Mouse (Mus musculus): Measurements from ENCODE around the gene Olfr481. TPM values are rescaled to one million over a fixed set of nuclear protein-coding genes. Genes with fewer than 3 reads are reported as not detected.

Gene Olfr481
- polyA plus RNA-seq (2012; rRNA removed), result not detected in 2 replicates

- Histone ChIP-seq H3K4me1 (ENCODE audit: control insufficient read depth, insufficient read depth, insufficient read length) (no peaks in the 10 kb centered on the region), H3K36me3 (ENCODE audit: control insufficient read depth, insufficient read depth, low read length) (no peaks in the 10 kb centered on the region), H3K27me3 (ENCODE audit: control insufficient read depth, insufficient read depth, low read length) (no peaks in the 10 kb centered on the region), H3K4me3 (ENCODE audit: extremely low read depth, insufficient read depth, insufficient read length) (no peak within 1 kb of the TSS), H3K27ac (ENCODE audit: insufficient read depth, low read length) (no peak within 1 kb of the TSS)
- DNase-seq (ENCODE audit: low read depth in 1 of 2, low spot score in 2 of 2), result no peak
- TF ChIP-seq POLR2A (IDR thresholded peaks at IDR 0.05; ENCODE audit: low read depth, low read length), result no peak
- no peak for TF ChIP-seq CTCF (IDR thresholded peaks at IDR 0.05; ENCODE audit: extremely low read depth, insufficient read depth, insufficient read length, insufficient replicate concordance)
Observed at GRCm38 (mm10) chr7:108079555-108079954, at the start of gene Olfr481. Gene Olfr481, plus strand, starts transcription at chr7:108079855.

DNA sequence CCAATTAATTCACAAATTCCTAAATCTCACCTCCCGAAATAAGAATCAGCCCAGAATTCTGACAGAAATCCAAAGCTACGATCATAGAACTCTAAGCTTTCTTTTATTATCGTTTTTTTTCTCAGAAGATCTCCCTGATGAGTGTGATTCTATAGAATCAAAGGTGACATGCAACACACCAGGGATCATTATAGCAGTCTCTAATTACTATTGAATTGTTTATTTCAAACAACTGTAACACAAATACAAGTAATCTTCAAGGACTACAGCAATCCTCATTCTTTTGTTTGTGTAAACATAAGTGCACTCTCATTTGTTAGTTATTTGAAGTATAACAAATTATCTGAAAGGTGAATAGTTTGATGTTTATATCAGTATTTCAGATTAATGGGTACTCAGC, 45.8 kb upstream of the Olfr481 start, which contains the start of gene Olfr478:
Gene Olfr478 (minus strand): TSS at position 101 of the 400 bp plus-strand sequence.
- H3K4me3 ChIP-seq (ENCODE audit: extremely low read depth, insufficient read depth, insufficient read length), result no peak within 1 kb of the TSS
- H3K27me3 ChIP-seq (ENCODE audit: control insufficient read depth, insufficient read depth, low read length), result no peaks in the 10 kb centered on the region
- DNase-seq (ENCODE audit: low read depth in 1 of 2, low spot score in 2 of 2), result no peak
- no peak within 1 kb of the TSS for H3K27ac ChIP-seq (ENCODE audit: insufficient read depth, low read length)
- WGBS, result 81% methylated on average over 3 of the region's 3 CpGs
- TF ChIP-seq CTCF (IDR thresholded peaks at IDR 0.05; ENCODE audit: extremely low read depth, insufficient read depth, insufficient read length, insufficient replicate concordance) (no peak), POLR2A (IDR thresholded peaks at IDR 0.05; ENCODE audit: low read depth, low read length) (no peak)
- no peaks in the 10 kb centered on the region for H3K36me3 ChIP-seq (ENCODE audit: control insufficient read depth, insufficient read depth, low read length)
- H3K4me1 ChIP-seq (ENCODE audit: control insufficient read depth, insufficient read depth, insufficient read length), result no peaks in the 10 kb centered on the region

DNA sequence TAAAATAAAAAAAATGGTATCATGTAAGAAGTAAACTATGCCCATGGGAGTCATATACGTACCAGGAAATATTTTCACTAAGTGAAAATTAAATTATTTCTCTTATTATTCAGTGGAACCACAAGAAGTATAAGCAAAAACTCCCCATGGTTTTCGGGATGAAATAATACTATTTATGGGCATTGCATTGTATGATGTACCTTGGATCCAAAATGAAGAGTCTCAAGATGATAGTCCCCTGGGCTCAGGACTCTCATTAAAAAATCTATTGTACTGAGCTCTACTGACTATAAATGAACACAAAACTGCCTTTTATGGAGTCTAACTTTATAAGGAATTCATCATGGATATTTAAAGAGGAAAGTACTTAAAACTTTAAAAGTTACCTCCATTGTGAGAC, 29.3 kb upstream of the Olfr481 start, which contains the start of gene Olfr479:
Gene Olfr479 (plus strand): TSS at position 301 of the 400 bp plus-strand sequence.
- Histone ChIP-seq H3K36me3 (ENCODE audit: control insufficient read depth, insufficient read depth, low read length) (no peaks in the 10 kb centered on the region), H3K4me3 (ENCODE audit: extremely low read depth, insufficient read depth, insufficient read length) (no peak within 1 kb of the TSS), H3K27me3 (ENCODE audit: control insufficient read depth, insufficient read depth, low read length) (no peaks in the 10 kb centered on the region), H3K4me1 (ENCODE audit: control insufficient read depth, insufficient read depth, insufficient read length) (no peaks in the 10 kb centered on the region), H3K27ac (ENCODE audit: insufficient read depth, low read length) (no peak within 1 kb of the TSS)
- 88% methylated on average over 2 of the region's 2 CpGs for WGBS
- TF ChIP-seq CTCF (IDR thresholded peaks at IDR 0.05; ENCODE audit: extremely low read depth, insufficient read depth, insufficient read length, insufficient replicate concordance), result no peak
- TF ChIP-seq POLR2A (IDR thresholded peaks at IDR 0.05; ENCODE audit: low read depth, low read length), result no peak
- DNase-seq (ENCODE audit: low read depth in 1 of 2, low spot score in 2 of 2), result no peak

GRCm38 (mm10) chr7:108067246-108067645, 12.4 kb upstream of the Olfr481 start, which contains the start of gene Olfr480:
Gene Olfr480, minus strand, starts transcription at chr7:108067346.
- no peak within 1 kb of the TSS for H3K4me3 ChIP-seq (ENCODE audit: extremely low read depth, insufficient read depth, insufficient read length)
- no peak for DNase-seq (ENCODE audit: low read depth in 1 of 2, low spot score in 2 of 2)
- no peaks in the 10 kb centered on the region for H3K27me3 ChIP-seq (ENCODE audit: control insufficient read depth, insufficient read depth, low read length)
- 88% methylated on average over 1 of the region's 1 CpGs for WGBS
- TF ChIP-seq POLR2A (IDR thresholded peaks at IDR 0.05; ENCODE audit: low read depth, low read length) (no peak), CTCF (IDR thresholded peaks at IDR 0.05; ENCODE audit: extremely low read depth, insufficient read depth, insufficient read length, insufficient replicate concordance) (no peak)
- H3K4me1 ChIP-seq (ENCODE audit: control insufficient read depth, insufficient read depth, insufficient read length), result no peaks in the 10 kb centered on the region
- H3K27ac ChIP-seq (ENCODE audit: insufficient read depth, low read length), result no peak within 1 kb of the TSS
- H3K36me3 ChIP-seq (ENCODE audit: control insufficient read depth, insufficient read depth, low read length), result no peaks in the 10 kb centered on the region

DNA sequence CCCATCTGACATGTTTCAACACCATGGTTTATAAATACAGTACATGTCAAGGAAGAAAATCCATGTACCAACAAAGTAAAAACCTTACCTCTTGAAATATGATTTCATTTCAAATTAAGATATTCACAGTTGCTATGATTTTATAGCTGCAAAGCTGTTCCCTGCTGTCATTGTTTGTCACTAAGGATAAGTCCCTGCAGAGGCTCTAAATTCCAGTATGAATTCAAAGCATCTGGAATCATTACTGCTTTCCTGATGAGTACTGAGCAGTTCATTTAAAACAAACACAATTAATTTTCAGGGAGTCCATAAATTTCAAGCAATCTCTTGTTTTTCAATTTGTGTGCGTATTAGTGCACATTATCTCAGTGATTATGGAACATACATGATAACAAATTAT, 17.8 kb downstream of the Olfr481 start, which contains the start of gene Olfr482:
Gene Olfr482 (minus strand): TSS at position 101 of the 400 bp plus-strand sequence.
- 83% methylated on average over 1 of the region's 1 CpGs for whole genome bisulfite sequencing
- Histone ChIP-seq H3K27me3 (ENCODE audit: control insufficient read depth, insufficient read depth, low read length) (no peaks in the 10 kb centered on the region), H3K4me1 (ENCODE audit: control insufficient read depth, insufficient read depth, insufficient read length) (no peaks in the 10 kb centered on the region), H3K27ac (ENCODE audit: insufficient read depth, low read length) (no peak within 1 kb of the TSS), H3K4me3 (ENCODE audit: extremely low read depth, insufficient read depth, insufficient read length) (no peak within 1 kb of the TSS), H3K36me3 (ENCODE audit: control insufficient read depth, insufficient read depth, low read length) (no peaks in the 10 kb centered on the region)
- no peak for DNase-seq (ENCODE audit: low read depth in 1 of 2, low spot score in 2 of 2)
- TF ChIP-seq POLR2A (IDR thresholded peaks at IDR 0.05; ENCODE audit: low read depth, low read length) (no peak), CTCF (IDR thresholded peaks at IDR 0.05; ENCODE audit: extremely low read depth, insufficient read depth, insufficient read length, insufficient replicate concordance) (no peak)

GRCm38 (mm10) chr7:108100549-108100948, 20.9 kb downstream of the Olfr481 start, which contains the start of gene Olfr483:
Gene Olfr483, plus strand, starts transcription at chr7:108100849.
- no peak within 1 kb of the TSS for H3K27ac ChIP-seq (ENCODE audit: insufficient read depth, low read length)
- 80% methylated on average over 1 of the region's 1 CpGs for WGBS

DNA sequence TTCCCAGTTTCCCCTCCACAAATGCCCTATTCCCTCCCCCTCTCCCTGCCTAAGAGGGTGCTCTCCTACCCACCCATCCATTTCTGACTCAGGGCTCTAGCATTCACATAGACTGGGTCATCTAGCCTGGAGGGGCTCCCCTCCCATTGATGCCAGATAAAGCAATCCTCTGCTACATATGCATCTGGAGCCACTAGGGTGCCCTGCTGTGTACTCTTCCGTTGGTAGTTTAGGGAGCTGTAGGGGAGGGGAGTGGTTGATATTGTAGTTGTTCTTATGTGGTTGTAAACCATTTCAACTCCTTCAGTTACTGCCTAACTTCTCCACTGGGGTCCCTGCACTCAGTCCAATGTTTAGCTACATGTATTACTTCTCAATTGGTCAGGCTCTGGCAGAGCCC, 41.0 kb downstream of the Olfr481 start:
- no peak for TF ChIP-seq POLR2A (IDR thresholded peaks at IDR 0.05; ENCODE audit: low read depth, low read length)
- no peak for TF ChIP-seq CTCF (IDR thresholded peaks at IDR 0.05; ENCODE audit: extremely low read depth, insufficient read depth, insufficient read length, insufficient replicate concordance)
- H3K4me3 ChIP-seq (ENCODE audit: extremely low read depth, insufficient read depth, insufficient read length), result no peak overlapping the region
- no peaks in the 10 kb centered on the region for H3K4me1 ChIP-seq (ENCODE audit: control insufficient read depth, insufficient read depth, insufficient read length)
- H3K27ac ChIP-seq (ENCODE audit: insufficient read depth, low read length), result no peak overlapping the region
- no peaks in the 10 kb centered on the region for H3K36me3 ChIP-seq (ENCODE audit: control insufficient read depth, insufficient read depth, low read length)
- no peaks in the 10 kb centered on the region for H3K27me3 ChIP-seq (ENCODE audit: control insufficient read depth, insufficient read depth, low read length)
- WGBS, result 13% methylated on average over 1 of the region's 1 CpGs
- no peak for DNase-seq (ENCODE audit: low read depth in 1 of 2, low spot score in 2 of 2)

More at GRCm38 (mm10) chr7:108100549-108100948, 20.9 kb downstream of the Olfr481 start, which contains the start of gene Olfr483:
- Histone ChIP-seq H3K36me3 (ENCODE audit: control insufficient read depth, insufficient read depth, low read length) (no peaks in the 10 kb centered on the region), H3K4me1 (ENCODE audit: control insufficient read depth, insufficient read depth, insufficient read length) (no peaks in the 10 kb centered on the region), H3K4me3 (ENCODE audit: extremely low read depth, insufficient read depth, insufficient read length) (no peak within 1 kb of the TSS), H3K27me3 (ENCODE audit: control insufficient read depth, insufficient read depth, low read length) (no peaks in the 10 kb centered on the region)
- TF ChIP-seq POLR2A (IDR thresholded peaks at IDR 0.05; ENCODE audit: low read depth, low read length) (no peak), CTCF (IDR thresholded peaks at IDR 0.05; ENCODE audit: extremely low read depth, insufficient read depth, insufficient read length, insufficient replicate concordance) (no peak)
- no peak for DNase-seq (ENCODE audit: low read depth in 1 of 2, low spot score in 2 of 2)
